Mouse (Mus musculus): ENCODE data around the gene Rtp2.

DNA sequence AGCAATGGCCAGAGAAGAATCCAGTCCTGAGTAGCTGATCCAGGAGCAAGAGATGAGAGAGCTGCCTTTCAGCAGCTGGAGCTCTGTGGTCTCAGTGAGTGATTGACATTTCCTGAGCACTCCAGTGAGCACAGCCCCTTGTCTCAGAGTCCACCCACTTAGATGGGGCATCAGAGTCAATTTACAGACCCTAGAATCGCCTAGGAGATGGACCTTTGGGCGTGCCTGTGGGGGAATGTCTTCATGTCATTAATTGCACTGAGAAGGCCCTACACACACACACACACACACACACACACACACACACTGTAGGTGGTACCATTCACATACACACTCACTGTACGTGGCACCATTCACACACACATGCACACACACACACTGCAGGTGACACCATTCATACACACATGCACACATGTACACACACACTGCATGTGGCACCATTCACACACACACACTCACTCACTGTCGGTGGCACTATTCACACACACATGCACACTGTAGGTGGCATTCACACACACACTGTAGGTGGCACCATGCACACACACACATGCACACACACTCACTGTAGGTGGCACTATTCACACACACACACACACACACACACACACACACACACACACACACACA is 20.0 kb upstream of the Rtp2 start:
- TF ChIP-seq POLR2A (IDR thresholded peaks at IDR 0.05; ENCODE audit: insufficient read length, low read depth) (no peak), POLR2AphosphoS2 (IDR thresholded peaks at IDR 0.05; ENCODE audit: insufficient read length, low read depth) (no peak), TCF12 (IDR thresholded peaks at IDR 0.05; ENCODE audit: insufficient read depth, poor library complexity, severe bottlenecking) (no peak), USF1 (IDR thresholded peaks at IDR 0.05; ENCODE audit: low read depth) (no peak), REST (IDR thresholded peaks at IDR 0.05; ENCODE audit: insufficient read depth, insufficient read length) (no peak), MAX (IDR thresholded peaks at IDR 0.05; ENCODE audit: low read depth) (no peak), MYOD1 (IDR thresholded peaks at IDR 0.05; ENCODE audit: control insufficient read depth in 1 of 3, insufficient read length in 2 of 3, low read depth in 2 of 3) (no peak), TCF3 (IDR thresholded peaks at IDR 0.05; ENCODE audit: insufficient read length, low read depth) (no peak), MYOG (IDR thresholded peaks at IDR 0.05; ENCODE audit: control insufficient read depth in 1 of 3, insufficient read depth in 1 of 3, insufficient read length in 2 of 3, low read depth in 2 of 3) (no peak), SRF (IDR thresholded peaks at IDR 0.05; ENCODE audit: control insufficient read depth, insufficient read length, low read depth) (no peak)

Measured in myocyte (in vitro differentiated cells).